Mouse (Mus musculus): Measurements from ENCODE around the gene Arid5b.

Gene Arid5b

DNA sequence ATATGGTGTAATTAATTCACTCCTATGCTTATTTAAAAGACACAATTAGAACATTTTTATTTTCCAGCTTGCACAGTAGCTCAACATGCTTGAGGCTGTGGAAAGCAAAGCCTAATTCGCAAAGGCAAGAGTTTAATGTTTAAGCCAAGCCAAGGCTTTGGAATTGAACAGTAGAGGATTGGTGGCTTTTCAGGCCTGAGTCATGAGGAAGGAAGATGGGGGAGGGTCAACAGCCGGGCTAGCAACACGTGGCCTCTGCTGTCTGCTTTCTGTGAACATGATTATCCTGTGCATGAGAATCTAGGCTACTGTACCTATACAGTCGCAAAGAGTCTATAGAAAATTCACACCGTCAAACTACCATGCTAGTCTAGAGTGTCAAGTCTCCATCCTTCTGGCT is 9.9 kb downstream of the Arid5b start:
- DNase-seq = peak; percentile 70

DNA sequence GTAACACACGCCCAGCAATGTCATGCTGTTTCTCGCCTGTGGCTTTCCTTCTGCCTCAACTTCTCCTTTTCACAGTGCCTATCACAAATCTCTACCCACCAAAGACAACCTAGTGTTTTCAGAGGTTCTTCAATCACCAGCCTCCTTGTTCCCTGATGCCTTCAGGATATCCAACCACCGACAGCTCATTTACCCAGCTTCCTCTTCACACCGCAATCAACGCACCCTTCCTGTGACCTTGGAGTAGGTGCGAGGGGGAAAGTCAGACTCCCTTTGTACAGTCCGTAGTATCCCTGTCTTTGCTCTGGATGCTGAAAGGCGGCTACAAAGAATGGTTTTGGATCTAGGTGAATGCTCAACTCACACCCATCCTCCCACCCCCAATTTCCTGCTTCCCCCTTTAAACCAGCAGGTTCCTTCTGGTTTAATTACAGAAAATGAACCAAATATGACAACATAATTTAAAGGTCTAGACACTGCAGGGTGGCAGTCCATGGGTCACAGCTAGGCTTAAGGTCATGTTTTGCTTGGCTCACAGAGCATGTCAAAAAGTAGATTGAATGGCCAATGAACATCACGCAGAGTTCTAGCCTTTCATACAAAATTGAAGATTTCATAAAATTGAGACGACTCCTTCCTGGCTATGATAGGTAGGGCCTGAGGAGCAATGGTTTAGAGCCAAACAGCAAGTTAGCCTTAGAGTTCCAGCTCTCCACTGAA is 14.4 kb downstream of the Arid5b start:
- peak; percentile 34 for DNase-seq

DNA sequence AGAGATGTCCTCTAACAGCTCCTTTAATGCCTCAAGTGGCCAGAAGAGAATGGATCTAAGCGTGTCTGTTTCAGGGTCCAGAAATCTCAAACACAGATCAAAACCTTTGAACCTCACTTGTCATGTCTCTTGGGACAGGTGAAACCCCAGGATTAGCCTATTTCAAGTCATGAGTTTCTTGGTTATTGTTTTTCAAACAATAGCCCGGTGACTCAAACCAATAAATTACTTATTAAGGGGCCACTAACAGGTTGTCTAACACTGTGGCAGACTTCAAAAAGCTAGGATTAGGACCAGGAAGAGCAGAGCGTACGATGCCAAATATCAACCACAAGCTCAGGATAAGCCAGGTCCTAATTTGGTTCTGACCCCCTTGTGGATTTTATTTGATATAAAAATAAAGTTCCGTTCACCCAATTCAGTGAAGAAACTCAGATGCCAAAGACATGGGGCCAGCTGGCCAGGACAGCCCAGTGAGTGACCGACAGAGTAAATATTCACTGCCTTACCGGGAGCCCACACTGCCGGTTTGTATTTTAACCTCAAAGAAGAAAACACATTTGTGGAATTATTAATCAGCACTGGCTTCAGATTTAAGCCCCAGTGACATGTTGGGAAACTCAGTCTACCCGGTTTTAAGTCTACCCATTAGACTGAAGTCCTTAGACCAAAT is 15.1 kb downstream of the Arid5b start:
- DNase-seq = peak; percentile 61

DNA sequence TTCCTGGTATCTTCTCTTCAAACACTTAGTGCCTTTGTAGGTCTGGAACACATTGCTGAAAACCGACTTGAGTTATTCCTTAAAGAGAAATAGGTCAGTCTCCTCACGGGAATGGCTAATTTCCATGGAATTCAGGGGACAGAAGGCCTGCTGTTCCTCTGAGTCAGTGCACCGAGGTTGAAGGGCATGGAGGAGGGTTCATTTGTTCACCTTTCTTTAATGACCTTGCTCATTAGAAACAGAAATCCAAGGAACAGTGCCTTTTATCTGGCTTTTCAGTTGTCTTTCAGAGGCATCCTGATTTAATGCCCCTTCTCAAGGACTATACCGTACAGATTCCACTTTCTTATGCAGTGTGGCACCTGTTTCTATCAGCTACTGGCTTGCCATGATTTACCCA is 18.9 kb downstream of the Arid5b start:
- DNase-seq = no peak

DNA sequence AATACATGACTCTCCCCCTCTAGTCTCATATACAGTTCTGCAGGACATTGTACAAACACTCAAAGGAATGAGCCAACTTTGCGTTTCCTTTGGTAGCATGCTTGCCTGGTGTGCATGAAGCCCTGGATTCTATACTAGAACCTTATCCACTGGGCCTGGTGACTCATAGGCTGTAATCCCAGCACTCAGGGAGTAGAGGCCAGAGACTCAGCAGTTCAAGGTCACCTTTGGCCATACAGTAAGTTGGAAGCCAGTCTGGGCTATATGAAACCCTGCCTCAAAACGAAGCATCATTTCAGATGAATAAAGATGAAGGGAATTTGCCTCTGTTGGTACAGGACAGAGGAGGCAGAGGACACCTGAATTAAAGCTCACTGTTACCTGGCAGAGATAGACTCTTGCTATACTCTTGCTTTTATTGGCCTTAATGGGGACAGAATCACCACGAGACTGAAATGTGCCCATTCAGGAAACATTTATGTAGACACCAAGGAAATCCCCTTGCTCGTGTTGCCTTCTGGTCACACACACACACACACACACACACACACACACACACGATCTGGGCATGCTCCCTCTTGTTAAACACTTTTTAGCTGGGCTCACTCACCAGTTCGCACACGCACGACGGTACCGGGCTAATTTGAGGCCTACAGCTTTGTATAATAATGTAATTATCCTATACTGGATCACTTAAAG is 21.0 kb downstream of the Arid5b start:
- no peak for DNase-seq

DNA sequence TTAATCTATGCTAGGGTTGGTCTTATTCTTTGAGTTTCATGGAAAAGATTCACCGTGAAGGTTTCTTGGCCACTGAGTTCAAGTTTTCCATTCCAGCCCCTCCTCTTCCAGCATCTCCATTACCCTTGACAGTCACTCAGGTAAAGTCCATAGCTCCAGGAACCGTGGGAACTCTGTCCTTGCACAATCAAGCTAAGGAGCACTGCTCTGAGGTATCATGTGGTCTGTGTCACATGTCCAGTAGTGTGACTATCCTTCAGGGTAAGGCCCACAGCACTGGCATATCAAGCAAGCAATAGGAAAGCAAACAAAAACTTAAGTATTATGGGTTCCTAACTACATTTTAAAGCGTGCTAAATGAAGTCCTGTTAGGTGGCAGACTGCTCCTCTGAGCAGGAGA is 22.4 kb downstream of the Arid5b start:
- no peak for DNase-seq

DNA sequence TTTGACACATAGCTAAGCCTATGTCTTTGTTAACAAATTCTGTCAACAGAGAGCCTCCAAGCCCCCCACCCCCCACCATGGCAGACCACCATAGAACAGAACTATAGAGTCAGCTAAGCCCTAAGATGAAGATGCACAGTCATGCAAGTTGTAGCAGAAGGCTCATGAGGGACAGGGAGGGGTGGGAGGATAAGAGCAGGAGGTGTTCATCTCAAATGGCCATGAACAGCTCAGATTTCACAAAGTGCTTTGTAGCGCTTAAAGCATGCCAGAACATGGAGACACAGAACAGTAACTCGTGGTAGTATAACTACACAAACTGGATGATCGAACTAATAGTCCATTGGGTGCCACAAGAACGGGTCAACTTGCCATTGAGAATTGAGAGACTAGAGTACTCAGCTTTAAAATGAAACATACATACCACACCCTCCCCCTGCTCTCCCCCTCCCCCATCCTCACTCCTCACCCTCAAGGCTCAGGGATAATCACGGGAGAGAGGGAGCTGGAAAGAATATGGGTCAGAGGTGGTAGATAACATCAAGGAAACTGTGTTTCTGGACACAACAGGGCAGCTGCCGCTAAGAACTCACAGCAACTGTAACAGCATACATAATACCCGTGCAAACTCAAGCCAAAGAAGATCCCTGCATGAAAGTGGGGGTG is 25.0 kb downstream of the Arid5b start:
- DNase-seq = no peak

DNA sequence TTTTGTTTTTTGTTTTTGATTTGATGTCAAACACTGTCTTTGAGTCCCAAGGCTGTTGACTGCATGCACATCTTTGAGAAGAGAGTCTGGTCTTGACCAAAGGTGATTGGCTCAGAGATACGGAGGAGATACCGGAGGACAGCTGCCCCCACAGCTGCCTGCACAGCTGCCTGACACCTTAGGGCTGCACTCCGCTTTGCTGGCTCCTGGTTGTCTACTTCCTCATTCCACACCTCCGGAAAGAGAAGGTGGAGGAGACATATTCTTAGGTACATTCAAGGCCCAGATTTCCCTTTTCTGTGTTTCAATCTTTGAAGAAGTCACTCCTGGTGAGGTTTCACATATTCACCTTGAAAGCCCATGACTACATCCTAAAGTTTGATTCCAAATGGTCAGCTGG is 25.9 kb downstream of the Arid5b start:
- DNase-seq = no peak

DNA sequence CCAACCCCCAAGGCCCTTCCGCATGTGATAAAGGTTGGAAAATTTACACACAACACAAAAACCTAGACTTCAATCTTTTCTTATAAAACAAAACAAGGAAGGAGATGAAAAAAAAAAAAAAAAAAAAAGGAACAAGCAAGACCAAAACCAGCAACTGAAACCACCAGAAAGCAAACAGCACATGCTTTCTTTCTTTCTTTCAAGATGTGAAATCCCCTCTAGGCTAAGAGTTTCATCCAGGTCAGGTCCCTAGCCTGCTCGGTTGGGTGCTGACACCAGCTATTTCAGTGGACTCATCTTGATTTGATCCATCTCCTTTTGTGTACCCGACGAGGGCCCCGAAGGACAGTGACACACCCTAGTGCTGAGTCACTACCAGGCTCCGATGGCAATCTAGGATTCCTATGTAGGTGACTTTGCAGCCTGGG is 29.2 kb downstream of the Arid5b start:
- no peak for DNase-seq

DNA sequence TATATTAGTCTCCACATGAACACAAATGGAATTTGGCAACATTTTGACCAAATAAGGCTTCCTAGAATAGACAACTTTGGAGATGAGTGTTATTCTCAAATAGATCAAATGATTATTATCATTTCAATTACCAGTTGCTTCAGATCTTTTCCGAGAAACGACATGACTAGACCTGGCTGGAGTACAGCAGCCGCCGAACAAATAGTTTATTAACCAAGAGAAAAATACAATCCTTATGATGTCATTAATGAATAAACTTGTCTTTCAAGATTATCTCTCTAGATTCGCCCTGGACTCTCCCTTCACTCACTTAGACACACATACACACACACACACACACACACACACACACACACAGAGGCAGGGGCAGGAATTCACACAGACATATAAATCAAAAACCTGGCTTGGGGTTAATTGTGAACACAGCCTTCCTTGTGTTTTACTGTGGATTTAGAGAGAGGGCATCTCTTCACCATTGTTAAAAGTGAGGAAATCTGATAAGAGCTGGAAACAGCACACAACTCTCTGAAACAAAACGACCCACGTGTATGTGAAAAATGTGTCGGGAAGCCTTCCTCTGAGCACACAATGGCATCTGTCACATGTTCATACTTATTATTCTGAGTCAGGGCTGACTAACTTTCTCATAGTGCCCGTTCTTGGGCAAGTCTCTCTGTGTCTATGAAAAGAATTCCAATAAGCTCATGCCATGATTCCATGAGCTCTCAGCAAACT is 30.1 kb downstream of the Arid5b start:
- DNase-seq = no peak

DNA sequence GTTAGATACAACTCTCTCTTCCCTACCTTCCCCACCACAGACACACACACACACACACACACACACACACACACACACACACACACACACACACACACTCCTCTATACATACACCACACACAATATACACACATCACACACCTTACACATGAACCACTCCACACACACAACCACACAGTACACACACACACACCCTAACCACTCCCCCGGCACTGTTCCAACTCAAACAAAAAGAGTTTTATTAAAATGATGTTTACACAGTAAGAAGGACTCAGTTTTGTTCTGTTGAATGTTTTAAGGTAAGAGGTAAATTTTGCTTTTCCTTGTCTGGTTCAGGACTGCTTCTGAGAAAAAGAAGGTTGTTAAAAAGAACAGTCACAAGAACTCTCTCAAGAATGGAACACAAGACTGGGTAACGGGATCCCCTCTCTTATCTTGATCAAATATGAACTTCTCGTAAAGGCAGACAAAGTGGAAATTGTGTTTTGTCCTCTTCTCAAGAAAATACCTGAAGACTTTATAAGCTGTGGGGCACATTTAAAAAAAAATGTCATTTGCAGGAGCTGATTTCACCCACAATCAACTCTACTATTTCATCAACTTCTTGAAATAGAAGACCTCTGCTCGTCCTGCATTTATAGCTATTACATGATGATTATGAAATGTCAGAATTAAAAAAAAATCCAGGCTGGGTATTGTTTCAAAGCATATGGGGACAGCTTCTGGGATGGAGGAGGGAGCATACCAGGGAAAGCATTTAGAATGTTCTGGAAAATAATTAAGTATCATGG is 30.9 kb downstream of the Arid5b start:
- DNase-seq = no peak

DNA sequence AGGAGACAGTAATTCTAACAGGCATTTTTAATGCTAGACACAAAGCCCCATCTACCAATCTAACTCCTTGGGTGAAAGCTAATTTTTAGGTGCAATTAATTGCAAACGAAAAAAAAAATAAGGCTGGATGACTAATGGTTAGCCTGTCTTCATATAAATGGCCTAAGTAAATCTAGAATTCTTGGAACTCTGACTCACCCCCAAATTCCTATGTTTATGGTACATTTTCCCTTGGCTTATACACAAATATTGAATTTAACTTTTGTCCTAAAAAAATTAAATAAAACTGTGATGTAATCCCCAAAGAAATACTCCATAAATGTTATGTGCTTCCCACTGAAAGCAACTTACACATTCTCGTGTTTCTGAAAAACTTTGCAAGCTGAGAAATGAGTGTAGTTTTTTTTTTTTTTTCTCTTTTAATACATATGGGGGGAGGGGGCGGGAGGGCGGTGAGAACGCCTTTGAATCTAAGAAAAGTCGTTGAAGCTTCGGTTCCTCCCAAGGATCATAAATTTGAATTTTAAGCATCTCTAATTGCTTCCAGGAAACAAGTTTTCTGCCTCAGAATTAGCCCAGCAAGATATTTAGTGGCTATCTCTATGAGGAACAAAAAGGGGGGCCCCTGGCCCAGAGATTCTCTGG is 31.8 kb downstream of the Arid5b start:
- DNase-seq = no peak

DNA sequence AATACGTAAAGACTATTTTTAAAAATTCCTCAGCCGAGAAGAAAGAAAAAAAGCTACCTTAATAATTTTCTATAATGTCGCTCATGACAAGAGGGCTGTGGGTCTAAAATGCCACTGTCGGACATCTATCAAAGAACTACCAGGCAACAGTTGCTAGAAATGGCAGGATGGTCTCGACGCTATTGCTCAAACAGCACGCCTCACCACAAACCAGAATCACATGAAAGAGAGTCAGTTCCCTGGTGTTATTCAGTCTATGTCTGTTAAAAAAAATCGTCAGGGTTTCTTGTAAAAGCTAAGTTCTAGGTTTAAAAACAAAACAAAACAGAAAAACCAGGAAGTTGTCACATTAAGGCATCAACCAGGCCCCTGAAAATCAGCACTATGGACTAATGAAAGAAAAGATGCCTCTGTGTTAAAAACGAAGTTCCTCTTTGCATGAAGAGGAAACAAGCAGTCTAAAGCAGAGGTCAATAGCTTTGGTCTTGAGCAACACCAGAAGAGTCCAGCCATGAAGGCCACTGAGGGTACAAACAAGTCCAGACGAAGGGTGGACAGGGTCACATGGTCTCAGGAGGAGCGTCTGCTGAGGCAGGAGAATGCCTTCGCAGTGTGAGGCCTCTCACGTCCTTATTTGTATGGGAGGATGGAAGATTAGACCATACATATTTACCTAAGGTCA is 37.6 kb downstream of the Arid5b start:
- no peak for DNase-seq

DNA sequence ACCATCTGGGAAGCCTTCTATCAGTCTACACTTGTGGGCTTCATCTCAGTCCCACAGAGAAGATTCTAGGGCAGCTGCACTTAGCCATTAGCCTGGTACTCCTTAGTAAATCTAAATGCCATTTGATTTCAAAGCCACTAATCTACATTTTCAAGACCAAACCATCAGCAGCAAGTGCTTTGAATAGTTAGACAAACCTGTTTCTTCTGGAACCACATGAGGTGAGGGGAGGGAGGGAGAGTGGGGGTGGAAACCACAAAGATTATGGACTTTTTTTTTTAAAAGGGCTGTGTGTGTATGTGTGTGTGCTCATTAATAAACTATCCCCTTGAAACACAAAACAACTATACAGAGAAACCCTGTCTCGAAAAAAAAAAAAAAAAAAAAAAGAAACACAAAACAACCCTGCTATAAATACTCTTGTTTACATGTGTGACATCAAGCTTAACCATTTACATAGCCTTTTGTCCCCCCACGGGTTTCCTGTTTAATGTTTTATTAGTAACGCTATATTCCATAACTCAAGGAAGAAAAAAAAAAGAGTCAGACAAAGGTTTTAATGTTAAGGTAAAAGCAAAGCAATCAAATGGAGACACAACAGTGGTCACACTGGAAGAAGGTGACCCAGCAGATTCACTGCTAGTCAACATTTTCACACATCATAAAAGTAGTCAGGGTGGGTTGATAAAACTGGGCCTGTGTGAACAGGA is 38.3 kb downstream of the Arid5b start:
- no peak for DNase-seq

DNA sequence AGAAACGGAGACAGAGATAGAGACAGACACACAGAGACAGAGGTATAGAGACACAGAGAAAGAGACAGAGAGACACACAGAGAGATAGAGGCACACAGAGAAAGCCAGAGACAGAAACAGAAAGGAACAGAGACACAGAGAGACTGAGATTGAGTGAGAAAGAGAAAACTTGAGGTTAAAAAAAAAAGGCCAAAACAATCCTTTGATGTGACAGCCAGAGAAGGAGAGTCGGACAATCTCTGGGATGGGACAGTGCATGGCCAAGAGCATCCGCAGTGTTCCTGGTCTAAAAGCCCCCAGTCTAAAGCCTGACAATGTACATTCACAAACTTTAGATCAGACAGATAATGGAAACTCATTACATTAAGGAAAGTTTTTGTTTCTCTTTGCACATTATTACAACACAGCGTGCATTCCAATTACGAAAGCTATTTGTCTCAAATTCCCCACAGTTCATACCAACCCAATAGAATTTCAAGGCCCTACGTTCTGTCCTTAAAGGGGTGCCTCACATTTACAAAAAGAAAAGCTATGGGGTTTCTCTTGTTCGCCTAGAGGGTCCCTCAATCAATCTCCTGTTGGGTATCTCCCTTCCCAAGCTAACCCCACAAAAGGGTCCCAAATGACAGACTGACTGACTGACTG is 39.0 kb downstream of the Arid5b start:
- DNase-seq = no peak

DNA sequence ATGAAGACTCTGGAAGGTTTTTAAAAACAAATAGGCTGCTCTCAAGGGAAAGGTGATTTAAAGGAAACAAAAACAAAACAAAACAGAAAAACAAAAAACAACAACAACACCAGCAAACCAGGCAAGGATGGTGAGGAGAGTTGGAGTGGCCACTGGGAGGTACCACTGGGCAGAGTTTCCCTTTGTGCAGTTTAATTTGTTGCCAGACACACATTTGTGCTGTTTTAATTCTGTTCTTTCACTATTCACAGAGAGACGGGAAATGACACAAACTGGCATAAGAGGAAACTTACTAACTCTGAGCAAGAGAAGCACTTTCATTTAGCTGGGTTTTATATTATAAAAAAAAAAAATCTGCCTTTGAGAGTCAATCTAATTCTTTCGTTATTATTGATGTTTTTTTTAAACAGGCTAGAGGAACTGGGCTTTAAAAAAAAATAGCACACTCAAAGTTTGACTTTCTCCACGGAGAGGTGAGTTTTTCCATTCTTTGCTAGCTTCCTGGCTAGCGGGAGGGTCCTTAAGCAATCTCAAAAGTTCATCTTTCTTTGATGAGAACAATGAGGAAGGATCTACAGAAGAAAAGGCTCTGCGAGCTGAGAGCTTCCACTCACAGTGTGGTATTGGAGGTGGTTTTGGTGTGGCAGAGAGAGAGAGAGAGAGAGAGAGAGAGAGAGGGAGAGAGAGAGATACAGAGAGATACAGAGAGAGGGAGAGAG is 39.7 kb downstream of the Arid5b start:
- no peak for DNase-seq

DNA sequence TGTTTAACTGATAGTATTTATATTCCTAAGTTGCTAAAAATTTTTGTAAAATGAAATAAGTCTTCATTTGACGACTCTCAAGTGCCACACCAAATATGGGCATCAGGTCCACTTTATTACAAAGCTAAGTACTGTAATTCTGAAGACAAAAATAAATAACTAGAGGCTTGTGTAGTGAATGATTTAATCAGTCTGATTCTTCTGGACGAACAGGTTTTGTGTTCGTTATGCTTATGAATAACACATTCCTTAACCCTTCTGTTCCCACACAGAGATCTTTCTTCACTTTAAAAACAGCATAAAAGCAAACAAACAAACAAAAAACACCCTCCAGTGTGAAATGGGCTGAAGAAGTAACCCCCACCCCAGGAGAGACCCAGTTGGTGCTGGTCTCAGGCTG is 40.4 kb downstream of the Arid5b start:
- no peak for DNase-seq

DNA sequence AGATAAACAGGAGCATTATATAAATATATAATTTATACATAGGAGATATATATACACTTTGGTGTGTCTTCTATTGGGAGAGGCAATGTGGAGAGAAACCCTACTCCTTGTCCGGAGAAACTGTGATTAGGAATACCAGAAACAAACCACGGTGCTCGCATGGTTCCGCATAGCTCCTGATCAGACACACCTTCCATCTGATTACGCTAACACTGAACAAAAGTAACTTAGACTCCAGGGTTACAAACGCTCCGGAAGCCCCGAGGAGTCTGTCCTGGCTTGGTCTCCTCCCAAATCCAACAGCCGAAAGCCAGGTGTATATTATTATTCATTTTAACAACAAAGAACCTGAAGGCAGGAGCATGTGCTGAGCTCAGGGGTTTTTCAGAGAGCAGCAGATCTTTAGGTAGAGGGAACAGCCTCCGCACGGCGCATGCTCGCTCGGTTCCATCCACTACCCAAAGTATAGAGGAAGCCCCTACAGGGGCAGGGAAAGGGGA is 41.5 kb downstream of the Arid5b start:
- no peak for DNase-seq

Measured in kidney, adult 18-20 months (tissue).